Mouse (Mus musculus): ENCODE measurements at regions not wholly inside any gene's neighbourhood (a gene's known extent, or its start where the extent isn't known, plus 50 kb on each side); places are given as distances from the start of the nearest gene placed in this dataset.

GRCm38 (mm10) chr11:7010858-7011257, 52.4 kb upstream of the Adcy1 start:
- TF ChIP-seq POLR2A (IDR thresholded peaks at IDR 0.05; ENCODE audit: borderline replicate concordance, insufficient read depth, low read length) = no peak
- TF ChIP-seq CTCF (IDR thresholded peaks at IDR 0.05; ENCODE audit: borderline replicate concordance, insufficient read depth, low read depth, low read length) = no peak
- Histone ChIP-seq H3K4me3 (replicated peaks; ENCODE audit: insufficient read depth, low read depth, low read length) (no peak overlapping the region), H3K27ac (ENCODE audit: insufficient read depth, low read length) (no peak overlapping the region), H3K4me1 (ENCODE audit: control insufficient read depth, insufficient read depth, low read length) (no peaks in the 10 kb centered on the region), H3K27me3 (ENCODE audit: control insufficient read depth, insufficient read depth, low read length) (no peaks in the 10 kb centered on the region)
- 86% methylated on average over 3 of the region's 3 CpGs for WGBS
- no peak for DNase-seq

GRCm38 (mm10) chr11:6999329-6999728, 64.0 kb upstream of the Adcy1 start:
- H3K4me1 ChIP-seq (ENCODE audit: control insufficient read depth, insufficient read depth, low read length) = no peaks in the 10 kb centered on the region
- DNase-seq = no peak
- H3K4me3 ChIP-seq (replicated peaks; ENCODE audit: insufficient read depth, low read depth, low read length) = no peak overlapping the region
- TF ChIP-seq POLR2A (IDR thresholded peaks at IDR 0.05; ENCODE audit: borderline replicate concordance, insufficient read depth, low read length) (no peak), CTCF (IDR thresholded peaks at IDR 0.05; ENCODE audit: borderline replicate concordance, insufficient read depth, low read depth, low read length) (no peak)
- no peaks in the 10 kb centered on the region for H3K27me3 ChIP-seq (ENCODE audit: control insufficient read depth, insufficient read depth, low read length)
- H3K27ac ChIP-seq (ENCODE audit: insufficient read depth, low read length) = no peak overlapping the region

DNA sequence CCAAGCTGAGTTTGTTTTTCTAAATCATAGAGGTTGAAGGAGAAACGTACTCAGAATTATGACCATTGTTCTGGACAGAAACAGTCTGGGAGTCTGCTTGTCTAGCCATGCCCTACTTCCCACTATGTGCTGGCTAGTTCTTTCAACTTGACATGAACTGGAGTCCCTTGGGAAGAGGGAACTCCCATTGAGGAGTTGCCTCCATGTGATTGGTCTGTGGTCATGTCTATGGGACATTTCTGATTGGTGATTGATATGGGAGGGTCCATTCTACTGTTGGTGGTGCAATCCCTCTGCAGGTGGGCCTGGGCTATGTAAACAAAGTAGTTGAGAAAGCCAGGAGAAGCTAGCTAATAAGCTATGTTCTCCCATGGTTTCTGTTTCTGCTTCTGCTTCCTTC, 64.5 kb upstream of the Adcy1 start:
- H3K4me1 ChIP-seq (ENCODE audit: control insufficient read depth, insufficient read depth, low read length) = peaks cover 4% of the 10 kb centered on the region; the same call in 1 of the 2 replicates
- TF ChIP-seq POLR2A (IDR thresholded peaks at IDR 0.05; ENCODE audit: borderline replicate concordance, insufficient read depth, low read length) (no peak), CTCF (IDR thresholded peaks at IDR 0.05; ENCODE audit: borderline replicate concordance, insufficient read depth, low read depth, low read length) (no peak)

GRCm38 (mm10) chr11:6997508-6997907, 65.8 kb upstream of the Adcy1 start:
- no peak for TF ChIP-seq CTCF (IDR thresholded peaks at IDR 0.05; ENCODE audit: borderline replicate concordance, insufficient read depth, low read depth, low read length)
- TF ChIP-seq POLR2A (IDR thresholded peaks at IDR 0.05; ENCODE audit: borderline replicate concordance, insufficient read depth, low read length) = no peak
- DNase-seq = no peak
- Histone ChIP-seq H3K27me3 (ENCODE audit: control insufficient read depth, insufficient read depth, low read length) (no peaks in the 10 kb centered on the region), H3K4me1 (ENCODE audit: control insufficient read depth, insufficient read depth, low read length) (peaks cover 7% of the 10 kb centered on the region; the same call in 1 of the 2 replicates), H3K27ac (ENCODE audit: insufficient read depth, low read length) (no peak overlapping the region), H3K4me3 (replicated peaks; ENCODE audit: insufficient read depth, low read depth, low read length) (no peak overlapping the region)
- WGBS = 55% methylated on average over 6 of the region's 6 CpGs

More for the DNA sequence above, 64.5 kb upstream of the Adcy1 start:
- DNase-seq = no peak
- no peak overlapping the region for H3K27ac ChIP-seq (ENCODE audit: insufficient read depth, low read length)
- no peaks in the 10 kb centered on the region for H3K27me3 ChIP-seq (ENCODE audit: control insufficient read depth, insufficient read depth, low read length)
- 83% methylated on average over 1 of the region's 1 CpGs for WGBS
- H3K4me3 ChIP-seq (replicated peaks; ENCODE audit: insufficient read depth, low read depth, low read length) = no peak overlapping the region

DNA sequence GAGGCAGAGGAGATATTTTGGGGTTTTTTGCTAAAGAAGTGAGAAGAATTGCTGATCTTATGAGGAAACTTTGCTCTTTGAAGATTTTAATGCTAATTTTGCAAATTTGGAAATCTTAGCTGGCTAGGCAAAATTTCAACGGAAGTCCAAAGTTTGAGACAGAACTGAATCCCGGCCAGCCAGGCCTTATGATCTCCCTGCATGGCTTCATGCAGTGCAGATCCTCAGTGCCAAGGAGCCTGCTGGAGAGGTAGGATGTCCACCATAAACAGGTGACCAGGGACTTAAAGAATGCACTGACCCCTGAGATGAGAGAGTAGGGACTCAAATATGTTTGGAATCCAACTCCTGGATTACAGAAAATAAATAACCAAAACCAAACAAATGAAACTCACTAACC, 69.6 kb upstream of the Adcy1 start:
- H3K4me3 ChIP-seq (replicated peaks; ENCODE audit: insufficient read depth, low read depth, low read length) = no peak overlapping the region
- H3K27ac ChIP-seq (ENCODE audit: insufficient read depth, low read length) = no peak overlapping the region
- DNase-seq = peak in 1 of 2 experiments; percentile 44
- H3K4me1 ChIP-seq (ENCODE audit: control insufficient read depth, insufficient read depth, low read length) = peaks cover 7% of the 10 kb centered on the region; the same call in 1 of the 2 replicates
- 27% methylated on average over 2 of the region's 2 CpGs for WGBS
- no peak for TF ChIP-seq CTCF (IDR thresholded peaks at IDR 0.05; ENCODE audit: borderline replicate concordance, insufficient read depth, low read depth, low read length)
- no peak for TF ChIP-seq POLR2A (IDR thresholded peaks at IDR 0.05; ENCODE audit: borderline replicate concordance, insufficient read depth, low read length)
- no peaks in the 10 kb centered on the region for H3K27me3 ChIP-seq (ENCODE audit: control insufficient read depth, insufficient read depth, low read length)

- 94% methylated on average over 5 of the region's 5 CpGs for WGBS
- H3K4me3 ChIP-seq (replicated peaks; ENCODE audit: insufficient read depth, low read depth, low read length) = no peak overlapping the region
Observed at GRCm38 (mm10) chr11:6991626-6992025, 71.7 kb upstream of the Adcy1 start.

DNA sequence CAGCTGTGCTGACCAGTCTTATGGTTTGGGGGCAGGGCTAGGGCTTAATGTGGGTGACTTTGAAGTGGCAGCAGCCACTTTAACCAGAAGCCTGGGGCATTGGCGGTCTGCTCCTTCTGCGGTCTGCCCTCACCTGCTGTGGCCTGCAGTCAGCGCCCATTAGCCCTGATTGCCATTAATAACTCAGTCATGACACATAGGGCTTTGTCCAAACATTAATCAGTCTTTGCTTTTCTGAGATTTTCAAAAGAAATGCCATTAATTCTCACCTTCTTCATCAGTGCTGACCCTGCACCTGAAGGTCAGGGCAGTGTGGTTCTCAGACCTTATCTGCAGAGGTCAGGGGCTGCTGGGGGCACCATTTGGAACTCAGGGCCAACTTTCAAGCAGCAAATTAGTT, 72.6 kb upstream of the Adcy1 start:
- no peaks in the 10 kb centered on the region for H3K27me3 ChIP-seq (ENCODE audit: control insufficient read depth, insufficient read depth, low read length)
- 67% methylated on average over 3 of the region's 3 CpGs for WGBS
- DNase-seq = no peak
- H3K4me1 ChIP-seq (ENCODE audit: control insufficient read depth, insufficient read depth, low read length) = peaks cover 11% of the 10 kb centered on the region; the same call in 1 of the 2 replicates
- no peak for TF ChIP-seq CTCF (IDR thresholded peaks at IDR 0.05; ENCODE audit: borderline replicate concordance, insufficient read depth, low read depth, low read length)
- TF ChIP-seq POLR2A (IDR thresholded peaks at IDR 0.05; ENCODE audit: borderline replicate concordance, insufficient read depth, low read length) = no peak
- no peak overlapping the region for H3K4me3 ChIP-seq (replicated peaks; ENCODE audit: insufficient read depth, low read depth, low read length)
- H3K27ac ChIP-seq (ENCODE audit: insufficient read depth, low read length) = no peak overlapping the region

More at GRCm38 (mm10) chr11:6991626-6992025, 71.7 kb upstream of the Adcy1 start:
- no peak overlapping the region for H3K27ac ChIP-seq (ENCODE audit: insufficient read depth, low read length)
- DNase-seq = no peak
- TF ChIP-seq CTCF (IDR thresholded peaks at IDR 0.05; ENCODE audit: borderline replicate concordance, insufficient read depth, low read depth, low read length) (no peak), POLR2A (IDR thresholded peaks at IDR 0.05; ENCODE audit: borderline replicate concordance, insufficient read depth, low read length) (no peak)
- peaks cover 11% of the 10 kb centered on the region; the same call in 1 of the 2 replicates for H3K4me1 ChIP-seq (ENCODE audit: control insufficient read depth, insufficient read depth, low read length)
- H3K27me3 ChIP-seq (ENCODE audit: control insufficient read depth, insufficient read depth, low read length) = no peaks in the 10 kb centered on the region

DNA sequence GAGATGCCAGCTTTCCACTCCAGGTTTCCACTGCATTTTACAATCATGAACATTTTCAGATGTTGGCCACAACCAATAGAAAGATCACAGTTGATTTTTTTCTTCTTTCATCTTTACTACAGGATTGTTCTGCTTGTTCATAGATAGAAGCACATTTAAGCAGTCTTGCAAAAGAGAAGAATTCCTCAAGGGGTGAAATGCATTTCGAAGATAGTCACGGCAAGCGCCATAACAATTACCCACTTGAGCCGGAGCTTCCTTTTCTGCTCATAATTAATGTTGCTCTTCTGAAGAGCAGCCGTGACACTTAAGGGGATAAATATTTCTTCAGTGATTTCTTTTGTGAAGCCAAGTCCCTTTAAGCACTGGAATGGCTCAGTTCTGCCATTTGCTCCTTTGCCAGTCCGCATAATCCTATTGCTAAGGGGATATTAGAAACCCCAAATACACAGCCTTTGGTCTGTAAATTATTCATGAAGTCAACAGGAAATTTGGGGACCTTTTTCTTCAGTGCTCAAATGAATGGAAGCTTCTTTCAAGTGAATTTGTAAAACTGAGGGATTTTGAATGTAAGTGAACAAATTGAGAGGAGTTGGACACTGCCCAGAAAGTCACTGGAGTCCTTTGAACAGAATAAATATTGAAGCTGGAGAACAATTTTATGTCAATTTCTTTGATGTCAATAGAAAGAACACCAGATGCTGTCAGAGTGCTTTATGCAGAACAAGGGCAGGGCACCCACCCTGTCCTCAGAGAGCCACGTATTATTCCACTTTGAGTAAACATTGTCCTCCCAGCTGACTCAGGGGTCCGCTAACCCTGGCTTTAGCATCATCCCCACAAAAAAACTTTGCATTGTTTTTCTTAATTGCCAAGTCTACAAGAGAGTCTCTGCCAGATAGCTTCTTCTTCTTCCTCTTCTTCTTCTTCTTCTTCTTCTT, 74.1 kb upstream of the Adcy1 start:
- 88% methylated on average over 8 of the region's 8 CpGs for WGBS
- TF ChIP-seq POLR2A (IDR thresholded peaks at IDR 0.05; ENCODE audit: borderline replicate concordance, insufficient read depth, low read length) = no peak
- TF ChIP-seq CTCF (IDR thresholded peaks at IDR 0.05; ENCODE audit: borderline replicate concordance, insufficient read depth, low read depth, low read length) = no peak
- Histone ChIP-seq H3K4me1 (ENCODE audit: control insufficient read depth, insufficient read depth, low read length) (peaks cover 10% of the 10 kb centered on the region; the same call in 1 of the 2 replicates), H3K4me3 (replicated peaks; ENCODE audit: insufficient read depth, low read depth, low read length) (no peak overlapping the region), H3K27me3 (ENCODE audit: control insufficient read depth, insufficient read depth, low read length) (no peaks in the 10 kb centered on the region), H3K27ac (ENCODE audit: insufficient read depth, low read length) (no peak overlapping the region)
- DNase-seq = no peak
